Mouse (Mus musculus): ENCODE data around the gene Mcat.

Mcat gene

DNA sequence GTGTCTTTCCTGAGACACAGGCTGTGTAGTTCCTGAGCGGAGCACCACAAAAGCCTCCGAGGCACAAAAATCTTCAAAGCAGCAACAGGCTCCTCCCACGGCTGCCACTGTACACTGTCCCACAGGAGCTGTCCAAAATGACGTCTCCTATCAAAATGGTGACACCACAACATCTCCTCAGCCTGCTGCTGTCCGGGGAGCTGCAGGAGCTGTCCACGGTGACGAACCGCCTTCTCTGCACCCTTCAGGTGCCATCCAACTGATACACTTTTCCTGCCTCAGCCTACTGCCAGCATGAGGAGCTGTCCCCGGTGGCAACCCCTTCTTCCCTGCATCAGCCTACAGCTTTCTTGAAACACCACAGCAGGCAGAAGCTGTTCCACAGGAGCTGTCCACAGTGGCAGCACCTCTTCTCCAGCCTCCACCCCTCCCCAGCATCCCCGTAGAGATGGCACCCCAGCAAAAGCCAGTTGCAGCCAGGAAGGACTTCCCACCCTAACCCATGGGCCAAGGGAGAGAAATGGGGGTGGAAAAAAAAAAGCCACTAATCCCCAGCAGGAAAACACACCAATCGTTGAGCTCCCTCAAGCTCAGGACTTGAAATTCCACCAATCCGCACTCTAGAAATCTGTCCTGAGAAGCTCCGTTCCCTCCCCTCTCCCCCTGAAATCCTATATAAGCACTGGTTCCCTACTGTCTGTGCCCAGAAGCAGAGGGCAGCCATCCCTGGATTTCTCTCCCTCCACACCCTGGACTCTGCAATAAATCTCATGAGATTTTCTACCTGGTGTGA is 50.9 kb downstream of the Mcat start:
- intact Hi-C loops (cut with DNase I): no loop called here

DNA sequence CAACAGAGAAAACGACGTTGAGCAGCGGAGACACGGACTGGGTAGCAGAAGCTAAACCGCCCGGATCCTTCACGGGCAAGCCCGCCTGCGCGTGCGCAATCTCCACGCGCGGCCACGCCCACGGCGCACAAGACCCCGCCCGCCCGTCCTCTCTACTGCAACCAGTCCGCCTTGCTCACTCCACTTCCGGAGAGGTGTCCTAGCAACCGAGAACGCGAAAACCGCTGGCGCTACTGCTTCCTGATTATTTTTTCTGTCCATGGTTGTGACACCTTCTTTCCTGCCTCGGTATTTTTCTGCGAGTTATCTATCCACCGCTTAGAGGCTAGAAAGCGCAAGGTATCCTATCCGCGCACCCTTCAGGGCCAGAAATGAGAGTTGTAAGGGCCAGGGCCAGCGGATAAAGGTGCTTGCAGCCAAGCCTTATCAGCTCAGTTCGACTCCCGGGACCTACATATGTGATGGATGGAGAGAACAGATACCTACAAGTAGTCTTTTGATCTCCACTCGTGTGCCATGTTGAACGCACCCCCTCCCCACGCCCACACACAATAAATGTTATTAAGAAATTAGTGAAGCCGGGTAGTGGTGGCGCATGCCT is 52.7 kb downstream of the Mcat start, which contains the start of gene Ttll1:
TSS of gene Ttll1 (minus strand) at position 89 of the 601 bp plus-strand sequence.
- intact Hi-C loops (cut with DNase I): no loop called here

DNA sequence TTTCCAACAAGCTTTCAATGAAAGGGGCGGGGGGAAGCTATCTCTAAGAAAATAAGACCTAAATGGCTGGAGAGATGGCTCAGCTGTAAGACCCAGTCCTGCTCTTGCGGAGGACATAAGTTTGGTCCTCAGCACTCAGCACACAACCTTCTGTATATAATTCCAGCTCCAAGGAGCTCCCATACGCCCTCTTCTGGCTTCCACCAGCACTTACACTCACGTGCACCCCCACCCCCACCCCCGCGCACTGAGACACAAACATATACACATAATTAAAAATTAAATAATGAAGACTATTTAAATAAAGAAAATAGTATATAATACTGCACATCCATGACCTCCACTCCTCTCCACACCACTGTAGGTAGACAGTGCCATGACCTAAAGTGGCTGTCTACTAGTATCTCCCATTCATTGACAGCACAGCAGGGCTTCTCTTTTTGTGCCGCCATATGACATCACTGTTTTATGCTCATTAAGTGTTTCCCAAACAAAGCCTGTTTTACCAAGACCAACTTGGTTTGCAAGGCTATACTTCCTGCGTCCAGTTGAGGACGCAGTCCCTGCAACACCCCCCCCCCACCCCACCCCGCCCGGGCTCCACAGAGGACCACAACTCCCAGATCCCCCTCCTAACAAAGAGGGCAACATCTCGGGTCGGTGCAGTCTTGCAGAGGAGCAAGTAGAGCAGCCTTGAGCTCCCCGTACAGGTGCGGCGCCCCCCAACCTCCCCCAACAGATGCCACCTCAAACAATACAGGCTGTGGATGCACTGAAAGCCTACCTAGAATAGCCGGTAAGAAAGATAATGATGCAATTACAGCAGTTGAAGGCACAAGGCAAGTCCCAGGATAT is 53.4 kb downstream of the Mcat start:
- intact Hi-C loops (cut with DNase I): no loop called here

DNA sequence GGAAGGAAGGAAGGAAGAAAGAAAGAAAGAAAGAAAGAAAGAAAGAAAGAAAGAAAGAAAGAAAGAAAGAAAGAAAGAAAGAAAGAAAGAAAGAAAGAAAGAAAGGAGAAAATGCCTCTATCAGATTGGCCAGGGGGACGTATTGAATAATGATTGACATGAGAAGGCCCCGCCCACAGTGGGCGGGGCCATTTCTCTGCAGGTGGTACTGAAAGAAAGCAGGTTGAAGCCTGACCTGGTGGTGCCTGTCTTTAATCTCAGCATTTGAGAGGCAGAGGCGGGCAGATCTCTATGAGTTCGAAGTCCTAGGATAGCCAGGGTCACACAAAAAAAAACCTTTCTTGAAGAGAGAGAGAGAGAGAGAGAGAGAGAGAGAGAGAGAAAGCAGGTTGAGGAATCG is 62.1 kb downstream of the Mcat start:
- intact Hi-C loops (cut with DNase I): loop anchor here (5.0 kb wide), 1 partner anchor 104 kb away; no protein-coding TSS in a partner anchor

DNA sequence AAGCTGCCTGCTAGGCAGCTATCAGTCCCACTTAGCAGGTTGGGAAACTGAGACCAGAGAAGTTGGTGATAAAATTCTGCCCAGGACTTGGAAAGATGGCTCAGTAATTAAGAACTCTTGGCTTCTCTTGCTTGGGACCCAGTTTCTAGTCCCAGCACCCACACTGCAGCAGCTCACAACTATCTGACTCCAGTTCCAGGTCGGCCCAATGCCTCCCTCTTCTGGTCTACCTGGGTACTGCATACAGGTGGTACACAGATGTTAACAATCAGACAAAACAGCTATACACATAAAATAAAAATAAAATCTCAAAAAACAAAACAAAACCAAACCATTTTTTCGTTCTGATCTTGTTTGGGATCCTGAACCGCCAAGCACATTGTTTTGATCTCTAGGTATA is 63.2 kb downstream of the Mcat start:
- intact Hi-C loops (cut with DNase I): loop anchor here (5.0 kb wide), 1 partner anchor 103 kb away; no protein-coding TSS in a partner anchor

DNA sequence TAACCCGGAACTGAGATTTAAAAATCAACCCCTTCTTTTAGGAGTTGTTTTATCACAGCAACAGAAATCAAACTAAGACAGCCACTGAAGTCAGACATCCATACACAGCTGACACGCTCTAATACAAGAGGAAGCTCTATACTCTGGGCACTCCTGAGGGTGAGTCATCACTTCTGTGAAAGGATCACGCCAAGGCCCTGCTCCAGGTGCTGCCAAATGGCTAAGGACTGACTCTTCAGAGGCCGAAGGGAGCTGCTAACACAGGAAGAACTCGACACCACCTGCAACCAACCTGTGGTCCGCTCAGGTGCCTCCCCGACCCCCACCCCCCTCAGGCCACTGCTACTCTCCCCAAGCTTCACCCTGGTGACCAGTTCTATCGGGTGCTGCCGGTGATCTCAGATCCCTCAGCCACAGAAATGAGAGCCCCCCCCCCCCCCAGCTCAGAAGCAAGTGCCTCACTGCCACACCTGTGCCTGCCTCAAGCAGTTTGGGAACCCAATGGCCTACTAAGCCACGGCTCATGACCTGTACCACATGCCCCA is 64.3 kb downstream of the Mcat start:
- intact Hi-C loops (cut with DNase I): no loop called here

DNA sequence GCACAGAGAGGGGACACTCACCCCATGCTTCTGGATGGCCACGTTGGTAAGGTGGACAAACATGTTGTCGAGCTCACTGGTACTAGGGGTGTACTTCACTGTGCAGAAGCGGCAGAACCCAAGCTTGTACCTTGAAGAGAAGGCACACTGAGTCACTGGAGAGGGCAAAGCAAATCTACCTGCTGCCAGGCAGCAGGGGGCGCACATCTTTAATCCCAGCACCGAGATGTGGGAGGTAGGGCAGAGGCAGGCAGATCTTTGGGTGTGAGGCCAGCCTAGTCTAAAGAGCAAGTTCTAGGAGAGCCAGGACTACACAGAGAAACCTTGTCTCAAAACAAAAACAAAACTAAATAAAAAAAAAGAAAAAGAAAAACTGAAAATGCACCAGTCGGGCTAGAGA is 66.3 kb downstream of the Mcat start:
- intact Hi-C loops (cut with DNase I): no loop called here

Small RNAs within 50 kb of the gene (microRNA-seq; reads per million reads assigned to microRNA genes)
- gene Gm24575: 0 reads per million in 2 experiments

Data from adrenal gland (tissue).